Mouse (Mus musculus) liver, adult 2 months (tissue): ENCODE data around the gene Sec62.

ENCODE experiments used
- CTCF ChIP-seq: fragments of 200-500 bp; IDR thresholded peaks from 2 replicates; pipeline ENCODE4 v1.5.1; 2011; ENCODE audit warnings: low read depth, low read length, control low read depth
- POLR2A ChIP-seq: fragments of 200-500 bp; IDR thresholded peaks from 2 replicates; pipeline ENCODE4 v1.6.1; 2011; ENCODE audit warnings: low read length, control low read depth; ENCODE audit not compliant: insufficient read depth; ENCODE audit errors: extremely low read depth

GRCm38 (mm10) chr3:30742891-30743290, 49.8 kb upstream of the Sec62 start:
- no peak for TF ChIP-seq CTCF
- no peak for TF ChIP-seq POLR2A
